Mouse (Mus musculus): ENCODE measurements around the gene Olfr31. TPM values are rescaled to one million over a fixed set of nuclear protein-coding genes. Genes with fewer than 3 reads are reported as not detected.

The Olfr31 gene
- not detected in 2 replicates for total RNA-seq (2014; fragmentation: Nextera tagmentation)
- not detected in 2 replicates for total RNA-seq (2017)

- no peak for ATAC-seq (replicated peaks; ENCODE audit: low FRiP score, low TSS enrichment, poor library complexity, severe bottlenecking)
Measured at GRCm38 (mm10) chr14:14322528-14322927, at the start of gene Olfr31. Gene Olfr31, plus strand, starts transcription at chr14:14322828.

GRCm38 (mm10) chr14:14294426-14294825 lies 28.2 kb upstream of the Olfr31 start:
- peak; percentile 97 for ATAC-seq (replicated peaks; ENCODE audit: low FRiP score, low TSS enrichment, poor library complexity, severe bottlenecking)

- ATAC-seq (replicated peaks; ENCODE audit: low FRiP score, low TSS enrichment, poor library complexity, severe bottlenecking), result no peak
Measured at GRCm38 (mm10) chr14:14308938-14309337, 13.7 kb upstream of the Olfr31 start.

GRCm38 (mm10) chr14:14309416-14309815 lies 13.2 kb upstream of the Olfr31 start:
- no peak for ATAC-seq (replicated peaks; ENCODE audit: low FRiP score, low TSS enrichment, poor library complexity, severe bottlenecking)

- ATAC-seq (replicated peaks; ENCODE audit: low FRiP score, low TSS enrichment, poor library complexity, severe bottlenecking), result peak; percentile 81
Measured at GRCm38 (mm10) chr14:14345113-14345871, 22.7 kb downstream of the Olfr31 start.

GRCm38 (mm10) chr14:14345948-14346812 lies 23.6 kb downstream of the Olfr31 start, which contains the start of gene Il3ra:
Gene Il3ra, plus strand, starts transcription at chr14:14346275.
- ATAC-seq (replicated peaks; ENCODE audit: low FRiP score, low TSS enrichment, poor library complexity, severe bottlenecking), result peak; percentile 36

- no peak for ATAC-seq (replicated peaks; ENCODE audit: low FRiP score, low TSS enrichment, poor library complexity, severe bottlenecking)
Measured at GRCm38 (mm10) chr14:14346813-14347100, 24.1 kb downstream of the Olfr31 start.

- ATAC-seq (replicated peaks; ENCODE audit: low FRiP score, low TSS enrichment, poor library complexity, severe bottlenecking), result no peak
Measured at GRCm38 (mm10) chr14:14347151-14347835, 24.7 kb downstream of the Olfr31 start.

- ATAC-seq (replicated peaks; ENCODE audit: low FRiP score, low TSS enrichment, poor library complexity, severe bottlenecking), result peak; percentile 23
Measured at GRCm38 (mm10) chr14:14347836-14348621, 25.4 kb downstream of the Olfr31 start.

GRCm38 (mm10) chr14:14348674-14349401 lies 26.2 kb downstream of the Olfr31 start:
- ATAC-seq (replicated peaks; ENCODE audit: low FRiP score, low TSS enrichment, poor library complexity, severe bottlenecking), result no peak

GRCm38 (mm10) chr14:14349485-14350262 lies 27.0 kb downstream of the Olfr31 start:
- no peak for ATAC-seq (replicated peaks; ENCODE audit: low FRiP score, low TSS enrichment, poor library complexity, severe bottlenecking)

GRCm38 (mm10) chr14:14350263-14351147 lies 27.9 kb downstream of the Olfr31 start:
- no peak for ATAC-seq (replicated peaks; ENCODE audit: low FRiP score, low TSS enrichment, poor library complexity, severe bottlenecking)

GRCm38 (mm10) chr14:14351148-14351455 lies 28.5 kb downstream of the Olfr31 start:
- no peak for ATAC-seq (replicated peaks; ENCODE audit: low FRiP score, low TSS enrichment, poor library complexity, severe bottlenecking)

GRCm38 (mm10) chr14:14351721-14352590 lies 29.3 kb downstream of the Olfr31 start:
- no peak for ATAC-seq (replicated peaks; ENCODE audit: low FRiP score, low TSS enrichment, poor library complexity, severe bottlenecking)

- no peak for ATAC-seq (replicated peaks; ENCODE audit: low FRiP score, low TSS enrichment, poor library complexity, severe bottlenecking)
Measured at GRCm38 (mm10) chr14:14352606-14353005, 30.0 kb downstream of the Olfr31 start.

GRCm38 (mm10) chr14:14353081-14353732 lies 30.6 kb downstream of the Olfr31 start:
- ATAC-seq (replicated peaks; ENCODE audit: low FRiP score, low TSS enrichment, poor library complexity, severe bottlenecking), result no peak

Measured in megakaryocyte-erythroid progenitor cell, adult 5-6 weeks (primary cell).